Mouse (Mus musculus) forebrain, embryonic 15.5 days (tissue): Measurements from ENCODE around the gene Bcl7b. TPM values are rescaled to one million over a fixed set of nuclear protein-coding genes. Genes with fewer than 3 reads are reported as not detected.
A peak's percentile ranks its signal among the peaks of the same experiment; 100 is the strongest.

Source experiments
- ATAC-seq: fragments of 200-750 bp; cut with Nextera tagmentation; replicated peaks from 2 replicates; pipeline ENCODE4 v1.8.0; 2017; ENCODE audit warnings: mild to moderate bottlenecking, moderate TSS enrichment, moderate library complexity
- H3K27ac ChIP-seq: fragments of 300-500 bp; sonication (generic); replicated peaks from 2 replicates; pipeline ENCODE4 v1.5.1; 2015; ENCODE audit warnings: mild to moderate bottlenecking, inconsistent platforms
- H3K27me3 ChIP-seq: fragments of 300-500 bp; sonication (generic); 2 replicates; pipeline ENCODE4 v1.6.1; 2015; ENCODE audit warnings: inconsistent platforms
- H3K36me3 ChIP-seq: fragments of 300-500 bp; sonication (generic); 2 replicates; pipeline ENCODE4 v1.6.1; 2015; ENCODE audit warnings: mild to moderate bottlenecking, inconsistent platforms
- H3K4me1 ChIP-seq: fragments of 300-500 bp; sonication (generic); 2 replicates; pipeline ENCODE4 v1.6.1; 2015; ENCODE audit warnings: inconsistent platforms
- H3K4me2 ChIP-seq: fragments of 300-500 bp; sonication (generic); replicated peaks from 2 replicates; pipeline ENCODE4 v1.6.1; 2015; ENCODE audit warnings: mild to moderate bottlenecking, inconsistent platforms
- H3K4me3 ChIP-seq: fragments of 300-500 bp; sonication (generic); 2 replicates; pipeline ENCODE4 v1.5.1; 2015; ENCODE audit warnings: mild to moderate bottlenecking, inconsistent platforms
- H3K9ac ChIP-seq: fragments of 300-500 bp; sonication (generic); replicated peaks from 2 replicates; pipeline ENCODE4 v1.6.1; 2015; ENCODE audit warnings: mild to moderate bottlenecking, inconsistent platforms
- H3K9me3 ChIP-seq: fragments of 300-500 bp; sonication (generic); 2 replicates; pipeline ENCODE4 v1.6.1; 2016; ENCODE audit warnings: inconsistent platforms
- WGBS: fragments of 180-500 bp; shearing (Covaris S2); methylation state at CpG from one replicate; pipeline ENCODE4 v1.1.7; 2015; ENCODE audit warnings: mixed read lengths; 5-methylcytosine and 5-hydroxymethylcytosine counted together
- polyA plus RNA-seq: library from polyadenylated mRNA; unstranded; fragments of >200 nt; fragmentation: Nextera tagmentation; extraction: Ambion mirVana; gene quantifications from 2 replicates; pipeline ENCODE4 v1.2.1, GENCODE M21; 2015

Gene Bcl7b
- polyA plus RNA-seq, 1 experiment from 2014 or later: 52.9 TPM

DNA sequence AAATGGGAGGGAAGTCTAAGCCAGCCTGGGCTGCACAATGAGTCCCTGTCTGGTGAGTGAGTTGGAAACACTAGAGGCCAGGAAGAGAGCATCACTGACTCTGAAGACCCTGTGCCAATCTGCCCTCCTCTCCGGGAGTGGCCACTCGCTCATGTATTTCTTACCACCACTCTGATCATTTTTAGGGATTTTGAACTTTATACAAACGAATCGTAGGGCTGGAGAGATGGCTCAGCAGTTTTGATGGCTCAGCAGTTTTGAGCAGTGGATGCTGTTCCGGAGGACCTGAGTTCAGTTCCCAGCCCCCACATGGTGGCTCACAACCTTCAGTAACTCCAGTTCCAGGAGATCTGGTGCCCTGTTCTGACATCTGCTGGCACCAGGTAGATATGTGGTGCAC is 4.9 kb downstream of the Bcl7b start:
- no peaks in the 10 kb centered on the region for H3K27me3 ChIP-seq
- H3K4me3 ChIP-seq: no peak overlapping the region
- peaks cover 56% of the 10 kb centered on the region for H3K36me3 ChIP-seq
- ATAC-seq: no peak
- no peak overlapping the region for H3K27ac ChIP-seq
- peaks cover 10% of the 10 kb centered on the region for H3K4me1 ChIP-seq
- no peak overlapping the region for H3K9ac ChIP-seq
- 93% methylated on average over 5 of the region's 5 CpGs for WGBS
- no peaks in the 10 kb centered on the region for H3K9me3 ChIP-seq
- H3K4me2 ChIP-seq: no peak overlapping the region

DNA sequence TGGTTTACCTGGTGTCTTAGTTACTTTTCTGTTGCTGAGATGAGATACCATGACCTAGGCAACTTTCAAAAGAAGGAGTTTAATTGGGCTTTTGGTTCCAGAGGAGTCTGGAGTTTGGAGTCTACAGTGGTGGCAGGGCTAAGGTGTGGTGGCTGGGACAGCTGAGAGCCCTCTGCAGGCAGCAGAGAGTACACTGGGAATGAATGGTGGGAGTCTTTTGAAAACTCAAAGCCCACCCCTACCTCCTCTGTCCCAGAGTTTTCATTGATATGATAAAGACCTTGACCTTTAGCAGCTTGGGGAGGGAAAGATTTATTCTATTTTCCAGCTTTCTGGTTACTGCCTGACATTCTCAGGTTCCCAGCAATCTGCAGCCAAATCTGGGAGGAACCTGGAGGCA is 7.0 kb downstream of the Bcl7b start:
- H3K27ac ChIP-seq: no peak overlapping the region
- H3K9ac ChIP-seq: no peak overlapping the region
- no peaks in the 10 kb centered on the region for H3K9me3 ChIP-seq
- no peaks in the 10 kb centered on the region; the same call in 1 of the 2 replicates for H3K4me1 ChIP-seq
- ATAC-seq: no peak
- H3K4me2 ChIP-seq: no peak overlapping the region
- H3K36me3 ChIP-seq: peaks cover 75% of the 10 kb centered on the region
- no peak overlapping the region for H3K4me3 ChIP-seq
- no peaks in the 10 kb centered on the region for H3K27me3 ChIP-seq

- H3K9ac ChIP-seq: no peak overlapping the region
- H3K27me3 ChIP-seq: no peaks in the 10 kb centered on the region
- H3K36me3 ChIP-seq: peaks cover 81% of the 10 kb centered on the region
- no peaks in the 10 kb centered on the region for H3K4me1 ChIP-seq
- no peak overlapping the region for H3K4me3 ChIP-seq
- no peaks in the 10 kb centered on the region for H3K9me3 ChIP-seq
- ATAC-seq: no peak
- 83% methylated on average over 3 of the region's 3 CpGs for WGBS
- H3K4me2 ChIP-seq: no peak overlapping the region
- no peak overlapping the region for H3K27ac ChIP-seq
Observed at GRCm38 (mm10) chr5:135178523-135178922, 10.4 kb downstream of the Bcl7b start.

DNA sequence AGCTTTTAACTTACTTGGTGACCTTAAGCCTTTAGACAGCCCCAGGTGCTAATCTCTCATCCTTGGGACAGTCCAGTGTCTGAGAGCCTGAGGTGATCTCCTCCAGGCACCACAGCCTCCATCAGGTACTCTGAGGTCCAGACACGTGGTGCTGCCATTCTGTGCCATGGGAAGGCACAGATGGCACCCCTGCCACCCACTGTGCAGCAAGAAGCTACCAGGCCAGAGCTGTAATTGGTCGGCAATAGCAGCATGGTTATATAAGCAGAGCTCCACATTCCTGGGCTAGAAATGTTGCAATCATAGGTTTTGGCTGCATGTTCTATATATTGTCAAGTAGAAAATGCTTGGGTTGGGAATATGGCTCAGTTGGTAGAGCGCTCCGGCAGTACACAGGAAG is 10.9 kb downstream of the Bcl7b start:
- H3K4me1 ChIP-seq: no peaks in the 10 kb centered on the region
- no peaks in the 10 kb centered on the region for H3K9me3 ChIP-seq
- H3K36me3 ChIP-seq: peaks cover 77% of the 10 kb centered on the region
- no peak overlapping the region for H3K27ac ChIP-seq
- H3K4me3 ChIP-seq: no peak overlapping the region
- no peaks in the 10 kb centered on the region for H3K27me3 ChIP-seq
- no peak overlapping the region for H3K4me2 ChIP-seq
- H3K9ac ChIP-seq: no peak overlapping the region
- no peak for ATAC-seq
- WGBS: 92% methylated on average over 4 of the region's 4 CpGs

GRCm38 (mm10) chr5:135179616-135180015 is 11.5 kb downstream of the Bcl7b start:
- no peak overlapping the region for H3K9ac ChIP-seq
- H3K4me1 ChIP-seq: no peaks in the 10 kb centered on the region
- 91% methylated on average over 7 of the region's 7 CpGs for whole genome bisulfite sequencing
- H3K27me3 ChIP-seq: no peaks in the 10 kb centered on the region
- ATAC-seq: no peak
- peaks cover 72% of the 10 kb centered on the region for H3K36me3 ChIP-seq
- H3K27ac ChIP-seq: no peak overlapping the region
- no peak overlapping the region for H3K4me2 ChIP-seq
- H3K4me3 ChIP-seq: no peak overlapping the region
- H3K9me3 ChIP-seq: no peaks in the 10 kb centered on the region

GRCm38 (mm10) chr5:135180796-135181195 is 12.7 kb downstream of the Bcl7b start:
- Histone ChIP-seq H3K27ac (no peak overlapping the region), H3K4me3 (no peak overlapping the region), H3K4me1 (no peaks in the 10 kb centered on the region), H3K9ac (no peak overlapping the region), H3K9me3 (no peaks in the 10 kb centered on the region), H3K36me3 (peaks cover 63% of the 10 kb centered on the region), H3K27me3 (no peaks in the 10 kb centered on the region), H3K4me2 (no peak overlapping the region)
- 92% methylated on average over 14 of the region's 14 CpGs for WGBS
- ATAC-seq: no peak

GRCm38 (mm10) chr5:135181776-135182175 is 13.7 kb downstream of the Bcl7b start:
- no peaks in the 10 kb centered on the region for H3K9me3 ChIP-seq
- H3K27ac ChIP-seq: no peak overlapping the region
- no peak overlapping the region for H3K9ac ChIP-seq
- H3K4me1 ChIP-seq: peaks cover 3% of the 10 kb centered on the region; the same call in 1 of the 2 replicates
- H3K27me3 ChIP-seq: no peaks in the 10 kb centered on the region
- peaks cover 57% of the 10 kb centered on the region for H3K36me3 ChIP-seq
- no peak for ATAC-seq
- H3K4me3 ChIP-seq: no peak overlapping the region
- H3K4me2 ChIP-seq: no peak overlapping the region
- 70% methylated on average over 6 of the region's 6 CpGs for WGBS

DNA sequence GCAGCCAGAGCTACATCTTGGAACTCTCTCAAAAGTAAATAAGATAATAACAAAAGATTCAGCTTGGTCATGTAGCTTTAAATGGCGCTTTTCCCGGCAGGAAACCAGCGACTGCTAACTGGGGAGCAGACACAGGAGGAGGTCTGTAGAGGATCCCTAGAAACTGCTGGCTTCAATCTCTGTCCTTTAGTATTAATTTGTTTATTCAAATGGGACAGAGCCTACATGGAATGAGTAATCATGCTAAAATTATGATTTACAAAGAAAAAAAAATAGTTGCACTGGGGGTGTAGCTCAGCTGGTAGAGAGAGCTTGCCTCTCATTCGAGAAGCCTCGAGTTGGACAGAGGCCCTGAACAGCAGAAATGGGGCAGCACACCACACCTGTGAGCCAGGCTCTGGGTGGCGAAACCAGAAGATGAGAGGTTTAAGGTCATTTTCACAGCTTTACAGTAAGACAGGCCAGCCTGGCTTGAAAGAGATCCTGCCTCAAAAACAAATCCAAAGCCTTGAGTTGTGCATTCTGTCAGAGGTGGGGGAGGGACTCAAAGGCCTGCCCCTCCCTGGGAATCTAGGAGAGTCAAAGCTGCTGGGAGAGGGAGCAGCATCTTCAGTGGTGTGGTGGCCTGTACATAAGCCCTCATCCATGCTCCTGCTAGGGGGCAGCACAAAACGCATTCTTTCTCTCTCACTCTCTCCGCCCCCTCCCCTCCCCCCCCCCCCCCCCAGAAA is 15.2 kb downstream of the Bcl7b start:
- no peaks in the 10 kb centered on the region for H3K9me3 ChIP-seq
- ATAC-seq: no peak
- H3K9ac ChIP-seq: no peak overlapping the region
- no peak overlapping the region for H3K4me3 ChIP-seq
- H3K4me2 ChIP-seq: no peak overlapping the region
- no peaks in the 10 kb centered on the region for H3K27me3 ChIP-seq
- no peak overlapping the region for H3K27ac ChIP-seq
- WGBS: 57% methylated on average over 8 of the region's 8 CpGs
- peaks cover 43% of the 10 kb centered on the region for H3K36me3 ChIP-seq
- H3K4me1 ChIP-seq: peaks cover 6% of the 10 kb centered on the region

DNA sequence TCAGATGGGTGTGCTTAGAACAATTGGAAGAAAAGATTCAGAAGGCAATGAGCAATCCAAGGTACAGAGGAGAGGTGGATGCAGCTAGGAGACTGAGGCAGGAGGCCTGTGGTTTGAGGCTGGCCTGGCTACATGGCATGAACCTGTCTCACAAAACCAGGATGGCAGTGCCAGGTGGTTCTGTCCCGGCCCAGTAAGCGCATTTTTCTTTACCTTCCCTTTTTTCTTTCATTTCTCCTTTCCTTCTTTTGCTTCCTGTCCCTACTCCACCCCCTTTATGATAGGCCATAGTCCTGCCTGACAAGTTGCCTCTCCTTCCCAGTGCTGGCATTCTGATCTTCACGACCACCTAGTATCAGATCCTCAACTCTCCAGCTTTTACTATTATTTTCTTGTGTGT is 16.9 kb downstream of the Bcl7b start:
- Histone ChIP-seq H3K27me3 (no peaks in the 10 kb centered on the region), H3K36me3 (peaks cover 28% of the 10 kb centered on the region), H3K4me2 (no peak overlapping the region), H3K4me1 (peaks cover 23% of the 10 kb centered on the region), H3K9me3 (no peaks in the 10 kb centered on the region), H3K9ac (no peak overlapping the region), H3K4me3 (no peak overlapping the region), H3K27ac (no peak overlapping the region)
- WGBS: 94% methylated on average over 3 of the region's 3 CpGs
- no peak for ATAC-seq

GRCm38 (mm10) chr5:135185596-135185995 is 17.5 kb downstream of the Bcl7b start:
- Histone ChIP-seq H3K27ac (no peak overlapping the region), H3K36me3 (peaks cover 22% of the 10 kb centered on the region), H3K9me3 (no peaks in the 10 kb centered on the region), H3K4me3 (no peak overlapping the region), H3K4me2 (no peak overlapping the region), H3K9ac (no peak overlapping the region), H3K27me3 (no peaks in the 10 kb centered on the region), H3K4me1 (peaks cover 29% of the 10 kb centered on the region)
- no peak for ATAC-seq
- 36% methylated on average over 3 of the region's 3 CpGs for WGBS

- ATAC-seq: 0 out of 2 replicates have a peak, but pooled peaks have one; percentile 2
- H3K9me3 ChIP-seq: no peaks in the 10 kb centered on the region
- peaks cover 32% of the 10 kb centered on the region for H3K4me1 ChIP-seq
- H3K27me3 ChIP-seq: no peaks in the 10 kb centered on the region
- peaks cover 16% of the 10 kb centered on the region for H3K36me3 ChIP-seq
- H3K4me2 ChIP-seq: peak overlapping the region; percentile 84
- peak overlapping the region; percentile 96 for H3K27ac ChIP-seq
- WGBS: 21% methylated on average over 10 of the region's 10 CpGs
- H3K4me3 ChIP-seq: peak overlapping the region; percentile 75
- peak overlapping the region; percentile 91 for H3K9ac ChIP-seq
Observed at GRCm38 (mm10) chr5:135186231-135186620, 18.1 kb downstream of the Bcl7b start.

DNA sequence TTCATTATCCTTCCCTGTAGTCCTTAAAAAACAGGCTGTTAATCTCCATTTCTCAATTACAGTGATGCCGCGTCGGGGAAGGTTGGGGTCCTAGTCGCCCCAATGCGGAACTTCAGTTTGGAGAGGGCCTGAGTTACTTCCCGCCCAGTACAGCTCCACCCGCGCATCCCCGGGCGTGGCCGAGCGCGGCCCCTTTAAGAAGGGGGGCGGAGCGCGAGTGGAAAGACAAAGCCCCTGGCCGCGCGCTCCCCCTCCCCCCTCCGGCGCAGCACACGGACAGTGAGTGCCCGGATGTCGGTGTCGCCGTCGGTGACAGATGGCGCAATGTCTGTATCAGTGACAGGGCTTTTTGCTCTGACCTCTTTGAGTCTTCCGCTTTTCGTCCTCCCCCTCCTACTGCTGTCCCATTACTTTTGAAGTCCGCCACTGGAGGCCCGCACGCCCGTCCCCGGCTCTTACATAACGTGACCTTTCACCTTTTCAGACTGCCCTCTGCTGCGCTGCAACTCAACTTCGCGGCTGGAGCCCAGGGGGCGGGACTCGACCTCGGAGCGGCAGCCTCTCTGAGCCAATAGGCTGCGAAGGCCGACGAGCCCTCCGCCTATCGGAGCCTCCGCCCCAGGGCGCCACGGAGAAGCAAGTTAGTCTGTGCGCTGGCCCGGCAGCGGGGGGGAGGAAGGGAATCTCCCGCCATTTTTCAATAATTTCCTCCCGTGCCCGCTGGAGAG is 18.7 kb downstream of the Bcl7b start, which contains the start of gene Baz1b:
TSS of gene Baz1b (plus strand) at position 644 of the 728 bp plus-strand sequence.
- peak within 1 kb of the TSS; percentile 84 for H3K4me2 ChIP-seq
- 0% methylated on average over 57 of the region's 57 CpGs for WGBS
- peak; percentile 98 for ATAC-seq
- H3K9ac ChIP-seq: peak within 1 kb of the TSS; percentile 91
- peaks cover 12% of the 10 kb centered on the region for H3K36me3 ChIP-seq
- no peaks in the 10 kb centered on the region for H3K9me3 ChIP-seq
- peak within 1 kb of the TSS; percentile 96 for H3K27ac ChIP-seq
- peaks cover 36% of the 10 kb centered on the region for H3K4me1 ChIP-seq
- no peaks in the 10 kb centered on the region for H3K27me3 ChIP-seq
- peak within 1 kb of the TSS; percentile 75 for H3K4me3 ChIP-seq
